Mouse (Mus musculus) megakaryocyte-erythroid progenitor cell, adult 5-6 weeks (primary cell): ENCODE data around the gene Cdk5rap2. TPM values are rescaled to one million over a fixed set of nuclear protein-coding genes. Genes with fewer than 3 reads are reported as not detected.

ENCODE experiments used
- ATAC-seq: replicated peaks from 2 replicates; pipeline ENCODE4 v1.8.0; 2016; ENCODE audit warnings: mild to moderate bottlenecking, inconsistent platforms; ENCODE audit not compliant: severe bottlenecking, poor library complexity, low FRiP score, low TSS enrichment
- total RNA-seq, 2 experiments: library from RNA; stranded (forward) in 1 of 2; stranded (reverse) in 1 of 2; fragments of 200-1000, 215-1000 nt in 1 of 2; fragments of >200 nt in 1 of 2; fragmentation: Nextera tagmentation in 1 of 2; gene quantifications; 2 replicates each; pipeline ENCODE4 v1.2.3; 2014 to 2017

The Cdk5rap2 gene
- total RNA-seq, 2 experiments from 2014 or later = 14.5 to 19.1 TPM

- ATAC-seq = no peak
Measured at GRCm38 (mm10) chr4:70220277-70221180, 189.7 kb downstream of the Cdk5rap2 start.

DNA sequence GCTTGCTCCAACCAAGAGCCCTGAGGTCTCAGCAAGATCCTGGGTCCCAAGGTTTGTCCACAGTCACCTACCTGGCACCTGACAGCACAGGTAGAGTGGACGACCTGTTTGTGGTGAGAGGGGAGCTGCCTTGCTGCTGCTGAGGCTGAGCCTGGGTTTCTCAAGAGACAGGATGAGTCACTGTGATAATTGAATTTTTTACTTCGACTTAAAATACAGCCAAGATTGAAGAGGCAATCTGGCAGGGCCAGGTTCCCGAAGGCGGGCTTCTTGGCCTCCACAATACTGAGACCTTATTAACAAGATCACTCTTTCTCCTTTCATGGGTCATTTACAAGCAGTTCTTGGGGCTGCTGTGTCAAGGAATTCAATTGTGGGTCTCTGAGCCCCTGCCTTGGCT lies 190.5 kb downstream of the Cdk5rap2 start:
- no peak for ATAC-seq

DNA sequence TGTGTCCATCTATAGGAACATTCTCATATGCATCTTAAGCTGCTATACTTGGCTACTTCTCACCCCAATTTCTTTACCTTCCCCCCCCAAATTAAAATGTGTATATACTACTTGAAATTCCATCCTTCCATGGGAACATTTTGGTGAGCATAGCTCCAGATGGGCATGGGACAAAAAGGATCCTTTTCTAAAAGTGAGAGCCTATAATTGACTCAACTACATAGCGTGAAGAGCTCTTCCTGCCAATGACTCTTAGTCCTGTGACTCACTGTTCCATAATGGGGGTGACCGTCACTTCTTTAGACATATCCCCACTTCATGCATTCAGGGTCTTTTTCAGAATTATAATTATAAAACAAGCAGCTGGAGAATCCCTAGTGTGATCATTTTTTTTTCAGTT lies 224.3 kb downstream of the Cdk5rap2 start:
- ATAC-seq = no peak

Other genes starting within 250 kb of the Cdk5rap2 start
- gene Megf9, start 124.6 kb upstream of the Cdk5rap2 start, total RNA-seq (2014; fragmentation: Nextera tagmentation) = 3.7 and 8.4 TPM in 2 replicates
- 4.1 and 4.7 TPM in 2 replicates for gene Megf9, start 124.6 kb upstream of the Cdk5rap2 start, total RNA-seq (2017)